Comparison of ENCODE assay signal across 7 mouse cellular contexts in the genomic region with DNA sequence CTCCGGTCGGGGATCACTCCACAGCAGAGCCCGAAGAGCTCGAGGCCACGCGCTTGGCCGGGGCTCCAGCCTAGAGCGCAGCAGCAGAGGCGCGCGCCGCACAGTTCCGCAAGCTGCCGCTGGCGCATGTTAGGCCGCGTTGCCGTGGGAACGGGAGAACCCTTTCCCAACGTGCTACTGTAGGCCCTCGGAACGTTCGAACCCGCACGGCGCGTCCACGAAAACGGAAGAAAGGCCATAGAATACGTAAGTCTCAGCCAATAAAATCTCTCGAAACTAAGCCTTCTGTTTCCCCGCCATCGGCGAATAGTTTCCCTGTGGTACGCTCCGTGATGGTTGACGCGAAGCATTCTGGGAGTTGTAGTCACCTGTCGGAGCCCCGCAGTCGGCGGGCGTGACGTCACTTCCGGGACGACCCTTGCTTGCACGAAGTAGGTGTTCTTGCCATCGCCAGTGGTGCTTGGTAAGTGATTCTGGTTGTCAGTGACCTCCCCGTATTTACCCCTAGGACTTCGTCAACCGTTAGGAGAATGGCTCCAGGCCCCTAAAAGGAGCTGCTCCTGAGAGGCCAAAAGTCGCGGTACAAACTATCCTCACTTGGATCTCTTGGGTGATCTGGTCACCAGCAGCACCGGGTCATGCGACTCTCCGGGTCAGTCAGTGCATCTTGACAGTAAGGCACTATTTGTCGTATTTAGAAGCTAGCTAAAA. TPM values are rescaled to one million over a fixed set of nuclear protein-coding genes. Genes with fewer than 3 reads are reported as not detected.
DNase-seq lines count a peak whose midpoint lies in the region; ATAC-seq lines count a peak whose summit lies in the region.

A gene (minus strand): TSS at position 127 of the 711 bp plus-strand sequence.
A gene (plus strand): TSS at position 403 of the 711 bp plus-strand sequence.

- peak within 1 kb of the TSS; percentile 51 for H3K4me2 ChIP-seq in embryonic facial prominence, embryonic 11.5 days (ENCODE audit: low read depth, low read length)
- H3K4me2 ChIP-seq in midbrain, embryonic 13.5 days (replicated peaks): peak within 1 kb of the TSS; percentile 72

- H3K9me3 ChIP-seq in embryonic facial prominence, embryonic 11.5 days (replicated peaks; ENCODE audit: control insufficient read depth, low read length): 0 out of 2 replicates have a peak, but pooled peaks cover 2% of the 10 kb centered on the region
- no peaks in the 10 kb centered on the region for H3K9me3 ChIP-seq in limb, embryonic 10.5 days (replicated peaks)
- peaks cover 6% of the 10 kb centered on the region; the same call in 1 of the 2 replicates for H3K9me3 ChIP-seq in midbrain, embryonic 13.5 days

- ATAC-seq in embryonic facial prominence, embryonic 11.5 days (replicated peaks; ENCODE audit: insufficient number of reproducible peaks, low FRiP score, low TSS enrichment, low read depth): peak; percentile 98
- ATAC-seq in granulocyte monocyte progenitor cell, adult 5-6 weeks (replicated peaks; ENCODE audit: poor library complexity, severe bottlenecking): peak; percentile 94
- peak; percentile 99 for ATAC-seq in midbrain, embryonic 13.5 days

- H3K9ac ChIP-seq in embryonic facial prominence, embryonic 11.5 days (replicated peaks; ENCODE audit: low read length): peak within 1 kb of the TSS; percentile 65
- H3K9ac ChIP-seq in midbrain, embryonic 13.5 days (replicated peaks): peak within 1 kb of the TSS; percentile 71

- DNase-seq in adrenal gland, postnatal 14 days: peak; percentile 96
- DNase-seq in embryonic facial prominence, embryonic 11.5 days (ENCODE audit: low spot score): peak; percentile 100
- peak; percentile 97 for DNase-seq in kidney, adult 11 months
- DNase-seq in limb, embryonic 10.5 days (ENCODE audit: low spot score): peak; percentile 99
- peak; percentile 93 for DNase-seq in spleen, adult 12 weeks (ENCODE audit: low spot score)

- 1% methylated on average over 57 of the region's 57 CpGs for WGBS in embryonic facial prominence, embryonic 11.5 days
- 1% methylated on average over 57 of the region's 57 CpGs for WGBS in limb, embryonic 10.5 days
- WGBS in midbrain, embryonic 13.5 days: under 1% methylated on average over 57 of the region's 57 CpGs

- H3K4me1 ChIP-seq in embryonic facial prominence, embryonic 11.5 days (ENCODE audit: control insufficient read depth, insufficient read depth, low read length): no peaks in the 10 kb centered on the region
- H3K4me1 ChIP-seq in limb, embryonic 10.5 days: peaks cover 20% of the 10 kb centered on the region
- peaks cover 16% of the 10 kb centered on the region for H3K4me1 ChIP-seq in midbrain, embryonic 13.5 days (replicated peaks)

- no peaks in the 10 kb centered on the region for H3K27me3 ChIP-seq in embryonic facial prominence, embryonic 11.5 days (ENCODE audit: control insufficient read depth, insufficient read depth, low read length)
- no peaks in the 10 kb centered on the region for H3K27me3 ChIP-seq in limb, embryonic 10.5 days (ENCODE audit: low read depth, poor library complexity, severe bottlenecking)
- H3K27me3 ChIP-seq in midbrain, embryonic 13.5 days: no peaks in the 10 kb centered on the region

- H3K36me3 ChIP-seq in embryonic facial prominence, embryonic 11.5 days (replicated peaks; ENCODE audit: control insufficient read depth, insufficient read depth, low read depth, low read length): no peaks in the 10 kb centered on the region; the same call in 1 of the 2 replicates
- peaks cover 20% of the 10 kb centered on the region for H3K36me3 ChIP-seq in limb, embryonic 10.5 days
- H3K36me3 ChIP-seq in midbrain, embryonic 13.5 days: peaks cover 10% of the 10 kb centered on the region; the same call in 1 of the 2 replicates

- no peak within 1 kb of the TSS; the same call in 1 of the 2 replicates for H3K27ac ChIP-seq in embryonic facial prominence, embryonic 11.5 days (replicated peaks; ENCODE audit: low read depth, low read length)
- peak within 1 kb of the TSS; percentile 86 for H3K27ac ChIP-seq in limb, embryonic 10.5 days
- peak within 1 kb of the TSS; percentile 82 for H3K27ac ChIP-seq in midbrain, embryonic 13.5 days

- peak within 1 kb of the TSS; percentile 54 for H3K4me3 ChIP-seq in embryonic facial prominence, embryonic 11.5 days (ENCODE audit: low read depth, low read length)
- peak within 1 kb of the TSS; percentile 72 for H3K4me3 ChIP-seq in limb, embryonic 10.5 days
- H3K4me3 ChIP-seq in midbrain, embryonic 13.5 days (replicated peaks): peak within 1 kb of the TSS; percentile 62

RNA-seq across cellular contexts. Expression of the first gene that starts in this region (rescaled TPM):
- total RNA-seq in adrenal gland, postnatal 14 days (2021): 1.1 and 1.2 TPM in 2 replicates
- polyA plus RNA-seq in embryonic facial prominence, embryonic 11.5 days (2014; fragmentation: Nextera tagmentation; extraction: Ambion mirVana): 1.9 and 2.6 TPM in 2 replicates
- total RNA-seq in granulocyte monocyte progenitor cell, adult 5-6 weeks (2014; fragmentation: Nextera tagmentation): 2.9 TPM in 1 of 2 replicates, not detected in the other
- 0.41 and 0.86 TPM in 2 replicates for total RNA-seq in granulocyte monocyte progenitor cell, adult 5-6 weeks (2017)
- polyA plus RNA-seq in limb, embryonic 10.5 days (2016; fragmentation: Nextera tagmentation; extraction: Ambion mirVana): 3.2 TPM in 2 replicates
- 4.0 and 4.8 TPM in 2 replicates for polyA plus RNA-seq in midbrain, embryonic 13.5 days (2015; fragmentation: Nextera tagmentation; extraction: Ambion mirVana)

RNA-seq across cellular contexts. Expression of the second gene that starts in this region (rescaled TPM):
- total RNA-seq in adrenal gland, postnatal 14 days (2021): 49.5 and 52.1 TPM in 2 replicates
- polyA plus RNA-seq in embryonic facial prominence, embryonic 11.5 days (2014; fragmentation: Nextera tagmentation; extraction: Ambion mirVana): 54.2 and 54.5 TPM in 2 replicates
- total RNA-seq in granulocyte monocyte progenitor cell, adult 5-6 weeks (2014; fragmentation: Nextera tagmentation): 69.1 and 91.9 TPM in 2 replicates
- 155 and 222 TPM in 2 replicates for total RNA-seq in granulocyte monocyte progenitor cell, adult 5-6 weeks (2017)
- 50.4 and 58.8 TPM in 2 replicates for polyA plus RNA-seq in limb, embryonic 10.5 days (2016; fragmentation: Nextera tagmentation; extraction: Ambion mirVana)
- 60.3 and 62.6 TPM in 2 replicates for polyA plus RNA-seq in midbrain, embryonic 13.5 days (2015; fragmentation: Nextera tagmentation; extraction: Ambion mirVana)
